Mouse (Mus musculus) ES-Bruce4 (cell line): ENCODE results near the gene Tbl1xr1.

Source experiments
- CTCF ChIP-seq: IDR thresholded peaks from one replicate; pipeline ENCODE4 v1.8.1; 2011; ENCODE audit warnings: low read depth, low read length
- POLR2A ChIP-seq: IDR thresholded peaks from one replicate; pipeline ENCODE4 v1.8.1; 2011; ENCODE audit warnings: low read length; ENCODE audit not compliant: insufficient read depth

DNA sequence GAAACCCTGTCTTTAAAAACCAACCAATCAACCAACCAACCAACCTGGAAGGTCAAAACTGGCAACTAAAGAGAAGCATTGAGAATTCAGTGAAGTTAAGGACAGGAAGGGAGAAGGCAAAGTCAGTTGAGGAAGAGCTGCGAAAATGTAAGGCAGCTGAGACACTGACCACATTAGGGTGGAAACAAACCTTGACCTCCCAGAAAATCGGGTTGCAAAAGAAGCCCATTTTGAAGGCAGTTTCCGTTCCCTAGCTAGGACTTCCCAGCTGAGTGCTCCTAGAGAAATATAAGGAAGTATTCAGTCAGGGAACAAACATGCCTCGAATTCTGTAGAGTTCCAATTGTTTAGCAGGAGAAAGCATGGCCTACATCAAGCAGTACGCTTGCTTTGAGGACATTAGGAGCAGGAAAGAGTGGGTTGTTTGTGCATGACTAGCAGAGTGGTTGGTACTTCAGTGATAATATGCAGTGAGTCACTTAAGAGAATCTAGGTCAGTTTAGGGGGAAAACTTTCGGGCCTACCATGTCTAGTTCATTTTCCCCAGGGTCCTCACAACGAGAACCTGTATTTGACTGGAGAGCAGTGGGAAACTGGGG, 18.1 kb upstream of the Tbl1xr1 start:
- TF ChIP-seq CTCF (no peak), POLR2A (no peak)
